Mouse (Mus musculus): ENCODE results near the gene Krt33a.

DNA sequence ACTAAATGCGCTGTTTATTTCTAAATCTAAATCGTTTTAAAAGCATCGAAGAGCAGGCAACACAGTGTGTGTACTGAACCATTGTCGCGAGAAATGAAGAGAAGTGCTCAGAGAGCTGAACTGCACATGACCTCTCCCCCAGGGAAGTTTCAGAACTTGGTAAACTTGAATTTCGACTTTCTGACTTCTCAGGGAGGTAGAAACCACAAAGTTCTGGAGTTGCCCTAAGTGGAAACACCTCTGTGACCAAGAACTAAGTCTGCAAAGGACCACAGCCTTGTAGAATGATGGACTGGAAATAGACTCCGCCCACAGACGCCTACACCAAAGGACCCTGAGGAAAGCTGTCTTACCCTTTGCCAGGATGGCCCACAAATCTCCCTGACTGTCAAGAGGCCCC, 10.1 kb downstream of the Krt33a start:
- no peak for TF ChIP-seq CHD2 (IDR thresholded peaks at IDR 0.05; ENCODE audit: low read length)
- TF ChIP-seq EP300 (IDR thresholded peaks at IDR 0.05; ENCODE audit: low read length), result no peak
- no peak for TF ChIP-seq MAX (IDR thresholded peaks at IDR 0.05; ENCODE audit: low read length)
- no peak for TF ChIP-seq USF2 (conservative IDR thresholded peaks at IDR 0.05; ENCODE audit: low read depth, low read length)
- TF ChIP-seq E2F4 (IDR thresholded peaks at IDR 0.05; ENCODE audit: insufficient replicate concordance, low read depth, low read length), result no peak
- no peak for TF ChIP-seq CTCF (conservative IDR thresholded peaks at IDR 0.05 in 1 of 2, IDR thresholded peaks at IDR 0.05 in 1 of 2; ENCODE audit: low read depth in 2 of 2, low read length in 2 of 2)
- no peak for TF ChIP-seq JUND (conservative IDR thresholded peaks at IDR 0.05; ENCODE audit: low read depth, low read length)
- TF ChIP-seq POLR2A (IDR thresholded peaks at IDR 0.05; ENCODE audit: low read depth, low read length), result no peak
- no peak for TF ChIP-seq ZNF384 (IDR thresholded peaks at IDR 0.05; ENCODE audit: low read depth, low read length)
- TF ChIP-seq POLR2AphosphoS2 (IDR thresholded peaks at IDR 0.05; ENCODE audit: low read depth, low read length), result no peak
- no peak for TF ChIP-seq CHD1 (IDR thresholded peaks at IDR 0.05; ENCODE audit: low read depth, low read length)
- TF ChIP-seq SIN3A (IDR thresholded peaks at IDR 0.05; ENCODE audit: low read length), result no peak
